Mouse (Mus musculus) telencephalon, adult 2 months (tissue): ENCODE measurements around the gene Gm49380.
"Not testable (repeated sequence)": the region's sequence is repeated elsewhere in the genome, so short reads cannot be mapped to it uniquely, and the experiment has no call there.

Experiments
- DNase-seq: peaks from one replicate; pipeline ENCODE4 v3.0.0-alpha.2; 2011; ENCODE audit warnings: low read depth, low spot score

Gm49380 gene

GRCm38 (mm10) chr9:44125546-44126428 lies 12.5 kb upstream of the Gm49380 start:
- DNase-seq: peak; percentile 75

- no peak for DNase-seq
Measured at GRCm38 (mm10) chr9:44125026-44125425, 11.7 kb upstream of the Gm49380 start.

GRCm38 (mm10) chr9:44124317-44124716 lies 11.0 kb upstream of the Gm49380 start:
- DNase-seq: no peak

GRCm38 (mm10) chr9:44119948-44120465 lies 6.7 kb upstream of the Gm49380 start:
- no peak for DNase-seq

GRCm38 (mm10) chr9:44119011-44119410 lies 5.7 kb upstream of the Gm49380 start:
- DNase-seq: no peak

- no peak for DNase-seq
Measured at GRCm38 (mm10) chr9:44116182-44116581, 2.9 kb upstream of the Gm49380 start.

- no peak for DNase-seq
Measured at GRCm38 (mm10) chr9:44115599-44115998, 2.3 kb upstream of the Gm49380 start.

GRCm38 (mm10) chr9:44114453-44114852 lies 1.2 kb upstream of the Gm49380 start:
- DNase-seq: no peak

GRCm38 (mm10) chr9:44111909-44112308 lies 1.4 kb downstream of the Gm49380 start:
- not testable (repeated sequence) for DNase-seq

- DNase-seq: no peak
Measured at GRCm38 (mm10) chr9:44109360-44110095, 3.8 kb downstream of the Gm49380 start.

GRCm38 (mm10) chr9:44108269-44109055 lies 4.8 kb downstream of the Gm49380 start:
- no peak for DNase-seq

- DNase-seq: no peak
Measured at GRCm38 (mm10) chr9:44107557-44108179, 5.6 kb downstream of the Gm49380 start.

GRCm38 (mm10) chr9:44107110-44107509 lies 6.2 kb downstream of the Gm49380 start, which contains the start of gene C1qtnf5:
TSS of gene C1qtnf5 (plus strand) at chr9:44107245.
- no peak for DNase-seq

GRCm38 (mm10) chr9:44106596-44106995 lies 6.7 kb downstream of the Gm49380 start:
- no peak for DNase-seq

- DNase-seq: no peak
Measured at GRCm38 (mm10) chr9:44106182-44106581, 7.1 kb downstream of the Gm49380 start.

GRCm38 (mm10) chr9:44105781-44106180 lies 7.5 kb downstream of the Gm49380 start:
- no peak for DNase-seq

GRCm38 (mm10) chr9:44104881-44105280 lies 8.4 kb downstream of the Gm49380 start:
- DNase-seq: no peak

GRCm38 (mm10) chr9:44101490-44101889 lies 11.8 kb downstream of the Gm49380 start, which contains the start of gene Mfrp:
TSS of gene Mfrp (plus strand) at chr9:44101729.
- DNase-seq: no peak

GRCm38 (mm10) chr9:44096536-44096935 lies 16.8 kb downstream of the Gm49380 start:
- no peak for DNase-seq

- DNase-seq: no peak
Measured at GRCm38 (mm10) chr9:44095781-44096180, 17.5 kb downstream of the Gm49380 start.

GRCm38 (mm10) chr9:44094737-44095136 lies 18.6 kb downstream of the Gm49380 start:
- no peak for DNase-seq
